Mouse (Mus musculus): ENCODE data around the gene Gpr33.

GRCm38 (mm10) chr12:51988536-51988935, 39.3 kb downstream of the Gpr33 start:
- TF ChIP-seq POLR2A (IDR thresholded peaks at IDR 0.05; ENCODE audit: borderline replicate concordance, extremely low read depth, insufficient read depth, insufficient read length, poor library complexity, severe bottlenecking) (no peak), CTCF (IDR thresholded peaks at IDR 0.05; ENCODE audit: borderline replicate concordance, extremely low read depth, insufficient read depth, insufficient read length) (no peak)

Data from brain, embryonic 14.5 days (tissue).